Mouse (Mus musculus) small intestine, adult 2 months (tissue): ENCODE data around the gene Pygo1.

Experiments
- CTCF ChIP-seq: fragments of 200-500 bp; IDR thresholded peaks from 2 replicates; pipeline ENCODE4 v1.5.1; 2012; ENCODE audit warnings: low read depth, mild to moderate bottlenecking, control low read depth, inconsistent platforms, low read length, moderate library complexity, mixed read lengths; ENCODE audit not compliant: insufficient replicate concordance, insufficient read length; ENCODE audit errors: extremely low read depth
- POLR2A ChIP-seq: fragments of 200-500 bp; IDR thresholded peaks from 2 replicates; pipeline ENCODE4 v1.6.1; 2012; ENCODE audit warnings: low read depth, mild to moderate bottlenecking, control low read depth, inconsistent platforms, low read length, moderate library complexity

GRCm38 (mm10) chr9:72879601-72880000 is 45.8 kb upstream of the Pygo1 start:
- TF ChIP-seq POLR2A = no peak
- no peak for TF ChIP-seq CTCF
